Mouse (Mus musculus) hindbrain, embryonic 15.5 days (tissue): ENCODE results near the gene Onecut1. TPM values are rescaled to one million over a fixed set of nuclear protein-coding genes. Genes with fewer than 3 reads are reported as not detected.

Experiments used
- ATAC-seq: fragments of 200-750 bp; cut with Nextera tagmentation; 2 replicates; pipeline ENCODE4 v1.8.0; 2017; ENCODE audit warnings: low read depth, moderate number of reproducible peaks, moderate TSS enrichment; ENCODE audit not compliant: low FRiP score
- H3K27ac ChIP-seq: fragments of 300-500 bp; sonication (generic); replicated peaks from 2 replicates; pipeline ENCODE4 v1.5.1; 2015; ENCODE audit warnings: mild to moderate bottlenecking, inconsistent platforms
- H3K27me3 ChIP-seq: fragments of 300-500 bp; sonication (generic); 2 replicates; pipeline ENCODE4 v1.6.1; 2015; ENCODE audit warnings: control low read depth, inconsistent platforms
- H3K36me3 ChIP-seq: fragments of 300-500 bp; sonication (generic); 2 replicates; pipeline ENCODE4 v1.6.1; 2015; ENCODE audit warnings: control low read depth, inconsistent platforms
- H3K4me1 ChIP-seq: fragments of 300-500 bp; sonication (generic); replicated peaks from 2 replicates; pipeline ENCODE4 v1.6.1; 2015; ENCODE audit warnings: control low read depth, inconsistent platforms
- H3K4me2 ChIP-seq: fragments of 300-500 bp; sonication (generic); 2 replicates; pipeline ENCODE4 v1.6.1; 2015; ENCODE audit warnings: moderate library complexity, mild to moderate bottlenecking, inconsistent platforms
- H3K4me3 ChIP-seq: fragments of 300-500 bp; sonication (generic); 2 replicates; pipeline ENCODE4 v1.5.1; 2015; ENCODE audit warnings: mild to moderate bottlenecking, inconsistent platforms
- H3K9ac ChIP-seq: fragments of 300-500 bp; sonication (generic); 2 replicates; pipeline ENCODE4 v1.6.1; 2015; ENCODE audit warnings: inconsistent platforms
- H3K9me3 ChIP-seq: fragments of 300-500 bp; sonication (generic); 2 replicates; pipeline ENCODE4 v1.6.1; 2016; ENCODE audit warnings: control low read depth, inconsistent platforms
- WGBS: fragments of 180-500 bp; shearing (Covaris S2); methylation state at CpG from one replicate; pipeline ENCODE4 v1.1.7; 2015; 5-methylcytosine and 5-hydroxymethylcytosine counted together
- polyA plus RNA-seq: library from polyadenylated mRNA; unstranded; fragments of >200 nt; fragmentation: Nextera tagmentation; extraction: Ambion mirVana; gene quantifications from 2 replicates; pipeline ENCODE4 v1.2.1, GENCODE M21; 2015

The Onecut1 gene
- polyA plus RNA-seq, 1 experiment from 2014 or later: 4.2 TPM

GRCm38 (mm10) chr9:74923291-74923977 is 61.7 kb downstream of the Onecut1 start:
- ATAC-seq: no peak

GRCm38 (mm10) chr9:74925220-74925769 is 63.6 kb downstream of the Onecut1 start:
- Histone ChIP-seq H3K4me3 (no peak overlapping the region), H3K9ac (no peak overlapping the region), H3K4me1 (peaks cover 11% of the 10 kb centered on the region), H3K27ac (peak overlapping the region; percentile 55), H3K27me3 (no peaks in the 10 kb centered on the region), H3K4me2 (no peak overlapping the region), H3K9me3 (no peaks in the 10 kb centered on the region), H3K36me3 (no peaks in the 10 kb centered on the region)
- peak; percentile 63; the same call in 1 of the 2 replicates for ATAC-seq
- 20% methylated on average over 10 of the region's 10 CpGs for WGBS

More at GRCm38 (mm10) chr9:74923291-74923977, 61.7 kb downstream of the Onecut1 start:
- Histone ChIP-seq H3K9me3 (no peaks in the 10 kb centered on the region), H3K4me3 (no peak overlapping the region), H3K4me1 (peaks cover 11% of the 10 kb centered on the region), H3K27ac (no peak overlapping the region), H3K36me3 (no peaks in the 10 kb centered on the region), H3K4me2 (no peak overlapping the region), H3K27me3 (no peaks in the 10 kb centered on the region), H3K9ac (no peak overlapping the region)
- WGBS: 85% methylated on average over 6 of the region's 6 CpGs

- 93% methylated on average over 4 of the region's 4 CpGs for WGBS
- Histone ChIP-seq H3K4me3 (no peak overlapping the region), H3K27me3 (no peaks in the 10 kb centered on the region), H3K4me1 (peaks cover 7% of the 10 kb centered on the region), H3K27ac (no peak overlapping the region), H3K36me3 (no peaks in the 10 kb centered on the region), H3K4me2 (no peak overlapping the region), H3K9me3 (no peaks in the 10 kb centered on the region), H3K9ac (no peak overlapping the region)
- ATAC-seq: no peak
Observed at GRCm38 (mm10) chr9:74929981-74930423, 68.3 kb downstream of the Onecut1 start.

GRCm38 (mm10) chr9:74930653-74931052 is 68.9 kb downstream of the Onecut1 start:
- Histone ChIP-seq H3K4me3 (no peak overlapping the region), H3K4me2 (no peak overlapping the region), H3K27me3 (no peaks in the 10 kb centered on the region), H3K9ac (no peak overlapping the region), H3K27ac (no peak overlapping the region), H3K9me3 (no peaks in the 10 kb centered on the region), H3K4me1 (peaks cover under 1% of the 10 kb centered on the region; the same call in 1 of the 2 replicates), H3K36me3 (no peaks in the 10 kb centered on the region)
- 79% methylated on average over 5 of the region's 5 CpGs for WGBS
- ATAC-seq: no peak

- Histone ChIP-seq H3K4me3 (no peak overlapping the region), H3K27me3 (no peaks in the 10 kb centered on the region), H3K27ac (no peak overlapping the region), H3K4me2 (no peak overlapping the region), H3K36me3 (no peaks in the 10 kb centered on the region), H3K4me1 (no peaks in the 10 kb centered on the region), H3K9me3 (no peaks in the 10 kb centered on the region), H3K9ac (no peak overlapping the region)
- 87% methylated on average over 3 of the region's 3 CpGs for WGBS
- no peak for ATAC-seq
Observed at GRCm38 (mm10) chr9:74935289-74935688, 73.6 kb downstream of the Onecut1 start.

GRCm38 (mm10) chr9:74937761-74938160 is 76.0 kb downstream of the Onecut1 start:
- H3K9ac ChIP-seq: no peak overlapping the region
- H3K4me1 ChIP-seq: no peaks in the 10 kb centered on the region
- H3K36me3 ChIP-seq: no peaks in the 10 kb centered on the region
- no peaks in the 10 kb centered on the region for H3K9me3 ChIP-seq
- no peak overlapping the region for H3K27ac ChIP-seq
- ATAC-seq: no peak
- no peak overlapping the region for H3K4me3 ChIP-seq
- no peaks in the 10 kb centered on the region for H3K27me3 ChIP-seq
- no peak overlapping the region for H3K4me2 ChIP-seq
- 95% methylated on average over 3 of the region's 3 CpGs for WGBS

- no peaks in the 10 kb centered on the region for H3K27me3 ChIP-seq
- no peak overlapping the region for H3K27ac ChIP-seq
- H3K9me3 ChIP-seq: no peaks in the 10 kb centered on the region
- H3K4me1 ChIP-seq: no peaks in the 10 kb centered on the region
- no peak overlapping the region for H3K4me2 ChIP-seq
- H3K4me3 ChIP-seq: no peak overlapping the region
- H3K9ac ChIP-seq: no peak overlapping the region
- no peaks in the 10 kb centered on the region for H3K36me3 ChIP-seq
- no peak for ATAC-seq
- 85% methylated on average over 12 of the region's 12 CpGs for WGBS
Observed at GRCm38 (mm10) chr9:74938670-74939534, 77.2 kb downstream of the Onecut1 start.

Other genes starting within 250 kb of the Onecut1 start
- 22.7 and 23.6 TPM in 2 replicates for gene Fam214a, start 91.0 kb downstream of the Onecut1 start, polyA plus RNA-seq
- 197 and 204 TPM in 2 replicates for gene Arpp19, start 175.7 kb downstream of the Onecut1 start, polyA plus RNA-seq
- gene Myo5a, start 209.1 kb downstream of the Onecut1 start, polyA plus RNA-seq: 34.2 and 41.1 TPM in 2 replicates